Mouse (Mus musculus): ENCODE data around the gene Gm4724.
"Not testable (repeated sequence)": the region's sequence is repeated elsewhere in the genome, so short reads cannot be mapped to it uniquely, and the experiment has no call there.

Gene Gm4724

DNA sequence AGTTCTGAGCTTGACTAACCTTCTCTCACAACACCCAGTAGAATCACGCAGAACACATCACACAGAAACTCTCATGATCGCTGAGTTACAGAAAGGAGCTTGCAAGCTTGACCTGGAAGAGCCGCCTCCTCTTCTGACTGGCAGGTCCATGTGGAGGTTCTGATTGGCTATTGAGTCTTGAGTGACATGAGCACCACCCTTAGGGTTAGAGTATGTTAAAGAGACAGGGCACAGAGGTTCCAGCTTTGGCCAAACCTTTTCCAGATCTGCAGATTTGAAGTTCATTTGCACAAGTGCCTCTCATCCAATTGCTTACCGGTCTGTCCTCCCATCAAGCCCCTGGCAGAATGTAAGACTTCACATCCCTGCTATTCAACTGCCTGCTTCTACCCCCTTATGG, at the start of gene Gm4724:
Gm4724 (minus strand) TSS at position 101 of the 400 bp plus-strand sequence.
- in situ Hi-C loops (cut with MboI; ENCODE audit: unreplicated experiment in 2 of 2): not testable (repeated sequence)

DNA sequence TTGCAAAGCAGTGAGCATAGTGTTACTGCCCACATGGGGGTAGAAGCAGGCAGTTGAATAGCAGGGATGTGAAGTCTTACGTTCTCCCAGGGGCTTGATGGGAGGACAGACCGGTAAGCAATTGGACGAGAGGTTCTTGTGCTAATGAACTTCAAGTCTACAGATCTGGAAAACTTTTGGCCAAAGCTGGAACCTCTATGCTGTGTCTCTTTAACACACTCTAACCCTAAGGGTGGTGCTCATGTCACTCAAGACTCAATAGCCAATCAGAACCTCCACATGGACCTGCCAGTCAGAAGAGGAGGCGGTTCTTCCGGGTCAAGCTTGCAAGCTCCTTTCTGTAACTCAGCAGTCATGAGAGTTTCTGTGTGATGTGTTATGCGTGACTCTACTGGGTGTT, 34.1 kb upstream of the Gm4724 start, which contains the start of gene Zfp965:
Zfp965 (plus strand) TSS at position 301 of the 400 bp plus-strand sequence.
- in situ Hi-C loops (cut with MboI; ENCODE audit: unreplicated experiment in 2 of 2): not testable (repeated sequence)

Measured in v-Abl transformed pro-B cells (cell line).